Mouse (Mus musculus) embryo, embryonic 11 days (tissue): ENCODE measurements around the gene Kir3dl2.
"Not testable (repeated sequence)": the region's sequence is repeated elsewhere in the genome, so short reads cannot be mapped to it uniquely, and the experiment has no call there.

Experiments used
- DNase-seq: peaks from one replicate; pipeline ENCODE4 v3.0.0-alpha.2; 2015

Gene Kir3dl2

GRCm38 (mm10) chrX:136543956-136544355 is at the start of gene Kir3dl2:
Kir3dl2 (minus strand) TSS chrX:136544056.
- not testable (repeated sequence) for DNase-seq

- no peak for DNase-seq
Measured at GRCm38 (mm10) chrX:136590897-136591257, 47.0 kb upstream of the Kir3dl2 start.

- DNase-seq = peak; percentile 77
Measured at GRCm38 (mm10) chrX:136590199-136590896, 46.5 kb upstream of the Kir3dl2 start, which contains the start of gene Tceal3. Tceal3 (plus strand) TSS chrX:136590842.

- no peak for DNase-seq
Measured at GRCm38 (mm10) chrX:136584617-136585016, 40.8 kb upstream of the Kir3dl2 start.

GRCm38 (mm10) chrX:136569094-136569493 is 25.2 kb upstream of the Kir3dl2 start:
- DNase-seq = not testable (repeated sequence)

GRCm38 (mm10) chrX:136517699-136518098 is 26.2 kb downstream of the Kir3dl2 start, which contains the start of gene Kir3dl1:
Kir3dl1 (plus strand) TSS chrX:136517999.
- DNase-seq = not testable (repeated sequence)
